Mouse (Mus musculus) liver, adult 2 months (tissue): ENCODE data around the gene Chad.

ENCODE experiments used
- CTCF ChIP-seq: fragments of 200-500 bp; IDR thresholded peaks from 2 replicates; pipeline ENCODE4 v1.5.1; 2011; ENCODE audit warnings: low read depth, low read length, control low read depth
- POLR2A ChIP-seq: fragments of 200-500 bp; IDR thresholded peaks from 2 replicates; pipeline ENCODE4 v1.6.1; 2011; ENCODE audit warnings: low read length, control low read depth; ENCODE audit not compliant: insufficient read depth; ENCODE audit errors: extremely low read depth

GRCm38 (mm10) chr11:94567326-94567725 lies 2.5 kb downstream of the Chad start:
- TF ChIP-seq CTCF (no peak), POLR2A (no peak)
